Mouse (Mus musculus): Measurements from ENCODE around the gene Smagp. TPM values are rescaled to one million over a fixed set of nuclear protein-coding genes. Genes with fewer than 3 reads are reported as not detected.

Gene Smagp
- total and polyA plus RNA-seq, 2 experiments from 2014 or later = 19.0 to 27.6 TPM

GRCm38 (mm10) chr15:100600047-100600695 lies 36.6 kb downstream of the Smagp start:
- WGBS = 1% methylated on average over 35 of the region's 35 CpGs
- H3K27ac ChIP-seq (ENCODE audit: low read depth) = peak overlapping the region; percentile 91
- peak; percentile 92 for DNase-seq (ENCODE audit: low spot score)

GRCm38 (mm10) chr15:100599276-100600046 lies 37.3 kb downstream of the Smagp start, which contains the start of gene Pou6f1:
Gene Pou6f1, minus strand, starts transcription at chr15:100599984.
- peak within 1 kb of the TSS; percentile 98 for H3K9ac ChIP-seq (replicated peaks; ENCODE audit: low read depth, low read length)
- WGBS = 1% methylated on average over 70 of the region's 76 CpGs
- no peaks in the 10 kb centered on the region for H3K27me3 ChIP-seq (ENCODE audit: control insufficient read depth, insufficient read depth, low read length)
- no peak for DNase-seq (ENCODE audit: low spot score)
- peak within 1 kb of the TSS; percentile 91 for H3K27ac ChIP-seq (ENCODE audit: low read depth)
- ATAC-seq (ENCODE audit: insufficient read depth, low read depth) = peak; percentile 66
- H3K36me3 ChIP-seq (replicated peaks; ENCODE audit: control insufficient read depth, insufficient read depth, low read length) = no peaks in the 10 kb centered on the region
- H3K9me3 ChIP-seq (replicated peaks; ENCODE audit: control insufficient read depth, low read length) = no peaks in the 10 kb centered on the region
- TF ChIP-seq CTCF (IDR thresholded peaks at IDR 0.05; ENCODE audit: low read depth) (no peak), EP300 (IDR thresholded peaks at IDR 0.05; ENCODE audit: low read depth) (no peak)
- peak within 1 kb of the TSS; percentile 99 for H3K4me3 ChIP-seq (ENCODE audit: low read depth, low read length)
- peak within 1 kb of the TSS; percentile 89 for H3K4me2 ChIP-seq (ENCODE audit: low read depth, low read length)
- peaks cover 9% of the 10 kb centered on the region for H3K4me1 ChIP-seq (ENCODE audit: control insufficient read depth, insufficient read depth)

More at GRCm38 (mm10) chr15:100600047-100600695, 36.6 kb downstream of the Smagp start:
- Histone ChIP-seq H3K9ac (replicated peaks; ENCODE audit: low read depth, low read length) (peak overlapping the region; percentile 98), H3K4me3 (ENCODE audit: low read depth, low read length) (peak overlapping the region; percentile 99), H3K9me3 (replicated peaks; ENCODE audit: control insufficient read depth, low read length) (no peaks in the 10 kb centered on the region), H3K4me1 (ENCODE audit: control insufficient read depth, insufficient read depth) (peaks cover 9% of the 10 kb centered on the region), H3K4me2 (ENCODE audit: low read depth, low read length) (peak overlapping the region; percentile 89), H3K36me3 (replicated peaks; ENCODE audit: control insufficient read depth, insufficient read depth, low read length) (no peaks in the 10 kb centered on the region), H3K27me3 (ENCODE audit: control insufficient read depth, insufficient read depth, low read length) (no peaks in the 10 kb centered on the region)
- peak; percentile 80 for ATAC-seq (ENCODE audit: insufficient read depth, low read depth)
- TF ChIP-seq CTCF (IDR thresholded peaks at IDR 0.05; ENCODE audit: low read depth) = peak; percentile 56
- no peak for TF ChIP-seq EP300 (IDR thresholded peaks at IDR 0.05; ENCODE audit: low read depth)

- DNase-seq (ENCODE audit: low spot score) (peak; percentile 77), ATAC-seq (ENCODE audit: insufficient read depth, low read depth) (peak; percentile 45; the same call in 1 of the 2 replicates)
- Histone ChIP-seq H3K36me3 (replicated peaks; ENCODE audit: control insufficient read depth, insufficient read depth, low read length) (no peaks in the 10 kb centered on the region), H3K9ac (replicated peaks; ENCODE audit: low read depth, low read length) (peak overlapping the region; percentile 98), H3K27me3 (ENCODE audit: control insufficient read depth, insufficient read depth, low read length) (no peaks in the 10 kb centered on the region), H3K4me2 (ENCODE audit: low read depth, low read length) (peak overlapping the region; percentile 89), H3K27ac (ENCODE audit: low read depth) (peak overlapping the region; percentile 91), H3K9me3 (replicated peaks; ENCODE audit: control insufficient read depth, low read length) (no peaks in the 10 kb centered on the region), H3K4me1 (ENCODE audit: control insufficient read depth, insufficient read depth) (peaks cover 9% of the 10 kb centered on the region), H3K4me3 (ENCODE audit: low read depth, low read length) (peak overlapping the region; percentile 99)
- under 1% methylated on average over 12 of the region's 12 CpGs for WGBS
- TF ChIP-seq CTCF (IDR thresholded peaks at IDR 0.05; ENCODE audit: low read depth) = no peak
- TF ChIP-seq EP300 (IDR thresholded peaks at IDR 0.05; ENCODE audit: low read depth) = no peak
These were observed 37.9 kb downstream of the Smagp start for GRCm38 (mm10) chr15:100598883-100599275.

- H3K27ac ChIP-seq (ENCODE audit: low read depth) = peak overlapping the region; percentile 91
These were observed 38.4 kb downstream of the Smagp start for GRCm38 (mm10) chr15:100598287-100598882.

DNA sequence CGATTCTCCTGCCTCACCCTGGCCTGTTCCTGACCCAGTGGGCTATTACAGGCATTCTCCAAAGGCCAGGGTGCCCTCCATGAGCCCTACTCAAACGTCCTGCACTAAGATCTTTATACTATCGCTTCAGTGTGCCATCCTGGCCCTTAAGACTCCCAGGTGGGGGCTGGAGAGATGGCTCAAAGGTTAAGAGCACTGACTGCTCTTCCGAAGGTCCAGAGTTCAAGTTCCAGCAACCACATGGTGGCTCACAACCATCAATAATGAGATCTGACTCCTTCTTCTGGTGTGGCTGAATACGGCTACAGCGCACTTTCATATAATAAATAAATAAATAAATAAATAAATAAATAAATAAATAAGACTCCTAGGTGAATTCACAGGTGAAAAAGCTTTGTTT lies 43.9 kb downstream of the Smagp start:
- Histone ChIP-seq H3K36me3 (replicated peaks; ENCODE audit: control insufficient read depth, insufficient read depth, low read length) (peaks cover 16% of the 10 kb centered on the region; the same call in 1 of the 2 replicates), H3K9ac (replicated peaks; ENCODE audit: low read depth, low read length) (no peak overlapping the region), H3K9me3 (replicated peaks; ENCODE audit: control insufficient read depth, low read length) (no peaks in the 10 kb centered on the region), H3K27ac (ENCODE audit: low read depth) (no peak overlapping the region), H3K4me3 (ENCODE audit: low read depth, low read length) (no peak overlapping the region), H3K27me3 (ENCODE audit: control insufficient read depth, insufficient read depth, low read length) (no peaks in the 10 kb centered on the region), H3K4me1 (ENCODE audit: control insufficient read depth, insufficient read depth) (no peaks in the 10 kb centered on the region), H3K4me2 (ENCODE audit: low read depth, low read length) (no peak overlapping the region)
- WGBS = 79% methylated on average over 6 of the region's 6 CpGs
- TF ChIP-seq EP300 (IDR thresholded peaks at IDR 0.05; ENCODE audit: low read depth) = no peak
- no peak for TF ChIP-seq CTCF (IDR thresholded peaks at IDR 0.05; ENCODE audit: low read depth)
- ATAC-seq (ENCODE audit: insufficient read depth, low read depth) (no peak), DNase-seq (ENCODE audit: low spot score) (no peak)

More at GRCm38 (mm10) chr15:100598287-100598882, 38.4 kb downstream of the Smagp start:
- WGBS = 31% methylated on average over 9 of the region's 9 CpGs
- no peak for DNase-seq (ENCODE audit: low spot score)
- no peak for ATAC-seq (ENCODE audit: insufficient read depth, low read depth)
- H3K27me3 ChIP-seq (ENCODE audit: control insufficient read depth, insufficient read depth, low read length) = no peaks in the 10 kb centered on the region
- peak overlapping the region; percentile 99 for H3K4me3 ChIP-seq (ENCODE audit: low read depth, low read length)
- H3K9me3 ChIP-seq (replicated peaks; ENCODE audit: control insufficient read depth, low read length) = no peaks in the 10 kb centered on the region
- H3K9ac ChIP-seq (replicated peaks; ENCODE audit: low read depth, low read length) = peak overlapping the region; percentile 98; the same call in 1 of the 2 replicates
- peak overlapping the region; percentile 89 for H3K4me2 ChIP-seq (ENCODE audit: low read depth, low read length)
- TF ChIP-seq CTCF (IDR thresholded peaks at IDR 0.05; ENCODE audit: low read depth) = no peak
- TF ChIP-seq EP300 (IDR thresholded peaks at IDR 0.05; ENCODE audit: low read depth) = no peak
- no peaks in the 10 kb centered on the region for H3K36me3 ChIP-seq (replicated peaks; ENCODE audit: control insufficient read depth, insufficient read depth, low read length)
- H3K4me1 ChIP-seq (ENCODE audit: control insufficient read depth, insufficient read depth) = peaks cover 9% of the 10 kb centered on the region

Measured in heart, postnatal 0 days (tissue).